ENCODE assay signal across 8 mouse cellular contexts in genomic region chr4:45018452-45018980, GRCm38 (mm10). TPM values are rescaled to one million over a fixed set of nuclear protein-coding genes. Genes with fewer than 3 reads are reported as not detected.
DNase-seq lines count a peak whose midpoint lies in the region; ATAC-seq and TF ChIP-seq lines count a peak whose summit lies in the region.

Gene Polr1e, plus strand, starts transcription at chr4:45018583.

- peak within 1 kb of the TSS; percentile 70 for H3K4me2 ChIP-seq in kidney, embryonic 14.5 days (replicated peaks; ENCODE audit: low read depth, low read length)
- peak within 1 kb of the TSS; percentile 91 for H3K4me2 ChIP-seq in limb, embryonic 15.5 days

- peak; percentile 91 for ATAC-seq in kidney, embryonic 14.5 days (ENCODE audit: low FRiP score, low TSS enrichment)
- ATAC-seq in limb, embryonic 15.5 days (ENCODE audit: insufficient number of reproducible peaks, low FRiP score, low TSS enrichment, low read depth) = peak; percentile 73

- no peaks in the 10 kb centered on the region for H3K9me3 ChIP-seq in kidney, embryonic 14.5 days (ENCODE audit: control insufficient read depth, low read length)
- H3K9me3 ChIP-seq in limb, embryonic 15.5 days = no peaks in the 10 kb centered on the region

- peak; percentile 96 for DNase-seq in A20 (ENCODE audit: low read depth, low spot score)
- peak; percentile 94 to 96 for DNase-seq in heart, adult 9 months (ENCODE audit: low spot score in 2 of 2)
- DNase-seq in monocyte, adult 2 months (ENCODE audit: low read depth in 1 of 2, low spot score in 2 of 2) = peak; percentile 82 to 91
- DNase-seq in spleen, postnatal 36 days (ENCODE audit: low spot score in 2 of 2) = peak; percentile 90 to 95

- peaks cover 12% of the 10 kb centered on the region for H3K4me1 ChIP-seq in bone marrow macrophage, adult 2 months (ENCODE audit: control insufficient read depth, insufficient read depth, low read length)
- peaks cover 3% of the 10 kb centered on the region; the same call in 1 of the 2 replicates for H3K4me1 ChIP-seq in embryonic fibroblast, embryonic 13.5 days (ENCODE audit: control insufficient read depth, insufficient read depth, low read length)
- peaks cover 11% of the 10 kb centered on the region; the same call in 1 of the 2 replicates for H3K4me1 ChIP-seq in kidney, embryonic 14.5 days (ENCODE audit: control insufficient read depth, insufficient read depth, low read length)
- H3K4me1 ChIP-seq in limb, embryonic 15.5 days = peaks cover 19% of the 10 kb centered on the region

- no peaks in the 10 kb centered on the region for H3K27me3 ChIP-seq in kidney, embryonic 14.5 days (ENCODE audit: control insufficient read depth, insufficient read depth, low read length)
- no peaks in the 10 kb centered on the region for H3K27me3 ChIP-seq in limb, embryonic 15.5 days

- H3K4me3 ChIP-seq in bone marrow macrophage, adult 2 months (ENCODE audit: insufficient read depth, low read length) = peak within 1 kb of the TSS; percentile 93
- H3K4me3 ChIP-seq in embryonic fibroblast, embryonic 13.5 days (ENCODE audit: insufficient read depth, low read length) = peak within 1 kb of the TSS; percentile 82
- H3K4me3 ChIP-seq in kidney, embryonic 14.5 days (ENCODE audit: low read length) = peak within 1 kb of the TSS; percentile 73
- peak within 1 kb of the TSS; percentile 59 for H3K4me3 ChIP-seq in limb, embryonic 15.5 days

- TF ChIP-seq CTCF in bone marrow macrophage, adult 2 months (IDR thresholded peaks at IDR 0.05; ENCODE audit: low read depth, low read length) = no peak
- TF ChIP-seq CTCF in embryonic fibroblast, embryonic 13.5 days (IDR thresholded peaks at IDR 0.05; ENCODE audit: borderline replicate concordance, insufficient read depth, low read length) = no peak

- 0% methylated on average over 29 of the region's 29 CpGs for WGBS in kidney, embryonic 14.5 days
- WGBS in limb, embryonic 15.5 days = under 1% methylated on average over 29 of the region's 29 CpGs

- no peak within 1 kb of the TSS for H3K27ac ChIP-seq in bone marrow macrophage, adult 2 months (ENCODE audit: insufficient read depth, low read depth, low read length)
- H3K27ac ChIP-seq in embryonic fibroblast, embryonic 13.5 days (ENCODE audit: insufficient read depth, low read length) = 0 out of 2 replicates have a peak within 1 kb of the TSS, but pooled peaks have one; percentile 15
- H3K27ac ChIP-seq in kidney, embryonic 14.5 days (ENCODE audit: low read depth, low read length) = no peak within 1 kb of the TSS
- no peak within 1 kb of the TSS for H3K27ac ChIP-seq in limb, embryonic 15.5 days

- peaks cover 4% of the 10 kb centered on the region; the same call in 1 of the 2 replicates for H3K36me3 ChIP-seq in kidney, embryonic 14.5 days (ENCODE audit: control insufficient read depth, insufficient read depth, low read length)
- 0 out of 2 replicates have a peak, but pooled peaks cover 13% of the 10 kb centered on the region for H3K36me3 ChIP-seq in limb, embryonic 15.5 days

- TF ChIP-seq POLR2A in bone marrow macrophage, adult 2 months (IDR thresholded peaks at IDR 0.05; ENCODE audit: borderline replicate concordance, low read depth, low read length) = no peak
- TF ChIP-seq POLR2A in embryonic fibroblast, embryonic 13.5 days (IDR thresholded peaks at IDR 0.05; ENCODE audit: low read depth, low read length) = peak; percentile 86

- peak within 1 kb of the TSS; percentile 67 for H3K9ac ChIP-seq in kidney, embryonic 14.5 days (ENCODE audit: low read depth, low read length)
- H3K9ac ChIP-seq in limb, embryonic 15.5 days = peak within 1 kb of the TSS; percentile 37

RNA-seq across cellular contexts. Expression of gene Polr1e, which starts in this region (rescaled TPM):
- polyA plus RNA-seq in bone marrow macrophage, adult 2 months (2012; ENCODE audit: insufficient read depth, insufficient read length, missing spikeins) = 5.9 and 7.9 TPM in 2 replicates
- polyA plus RNA-seq in embryonic fibroblast, embryonic 13.5 days (2011; ENCODE audit: insufficient read length, low read depth, missing spikeins) = 18.7 and 23.7 TPM in 2 replicates
- 52.4 and 56.2 TPM in 2 replicates for polyA plus RNA-seq in kidney, embryonic 14.5 days (2014; fragmentation: Nextera tagmentation; extraction: Ambion mirVana)
- polyA plus RNA-seq in limb, embryonic 15.5 days (2015; fragmentation: Nextera tagmentation; extraction: Ambion mirVana) = 29.2 and 36.1 TPM in 2 replicates
